Mouse (Mus musculus) lung, adult 2 months (tissue): Measurements from ENCODE around the gene Cdk14.
A peak's percentile ranks its signal among the peaks of the same experiment; 100 is the strongest.

Source experiments
- CTCF ChIP-seq: fragments of 200-500 bp; IDR thresholded peaks from 2 replicates; pipeline ENCODE4 v1.5.1; 2011; ENCODE audit warnings: mild to moderate bottlenecking, low read length, control low read depth; ENCODE audit not compliant: insufficient read depth
- POLR2A ChIP-seq: fragments of 200-500 bp; IDR thresholded peaks from 2 replicates; pipeline ENCODE4 v1.6.1; 2011; ENCODE audit warnings: low read depth, mild to moderate bottlenecking, control low read depth, low read length, borderline replicate concordance; ENCODE audit errors: extremely low read depth

DNA sequence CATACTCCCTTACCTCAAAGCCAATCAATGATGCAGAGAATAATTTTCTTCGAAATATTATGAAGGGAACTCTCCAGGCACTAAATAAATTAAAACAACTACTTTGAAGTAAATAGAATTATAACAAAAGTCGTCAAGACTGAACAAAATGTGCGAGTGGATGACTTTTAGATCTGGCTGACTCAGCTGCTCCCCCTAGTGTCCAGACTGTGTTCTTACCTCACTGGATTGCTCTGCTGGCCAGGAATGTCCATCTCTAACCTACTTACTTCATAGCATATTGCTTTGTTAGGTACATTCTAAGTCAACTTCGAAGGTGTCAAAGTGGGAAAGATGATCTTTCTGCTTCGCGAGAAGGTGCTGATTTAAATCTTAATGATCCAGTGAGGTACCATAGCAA lies 501.7 kb downstream of the Cdk14 start:
- TF ChIP-seq POLR2A = no peak
- TF ChIP-seq CTCF = peak; percentile 82
